Mouse (Mus musculus) heart, embryonic 13.5 days (tissue): Measurements from ENCODE around the gene Tifa. TPM values are rescaled to one million over a fixed set of nuclear protein-coding genes. Genes with fewer than 3 reads are reported as not detected.
A peak's percentile ranks its signal among the peaks of the same experiment; 100 is the strongest.

Experiments
- ATAC-seq: fragments of 200-750 bp; cut with Nextera tagmentation; 2 replicates; pipeline ENCODE4 v1.8.0; 2017; ENCODE audit warnings: moderate TSS enrichment; ENCODE audit not compliant: insufficient number of reproducible peaks, low FRiP score, low TSS enrichment; ENCODE audit errors: extremely low read depth
- H3K27ac ChIP-seq: fragments of 300-500 bp; sonication (generic); replicated peaks from 2 replicates; pipeline ENCODE4 v1.5.1; 2015; ENCODE audit warnings: moderate library complexity, mild to moderate bottlenecking, inconsistent platforms
- H3K27me3 ChIP-seq: fragments of 300-500 bp; sonication (generic); replicated peaks from 2 replicates; pipeline ENCODE4 v1.6.1; 2015; ENCODE audit warnings: mild to moderate bottlenecking, inconsistent platforms
- H3K36me3 ChIP-seq: fragments of 300-500 bp; sonication (generic); 2 replicates; pipeline ENCODE4 v1.6.1; 2015; ENCODE audit warnings: mild to moderate bottlenecking, inconsistent platforms
- H3K4me1 ChIP-seq: fragments of 300-500 bp; sonication (generic); 2 replicates; pipeline ENCODE4 v1.6.1; 2015; ENCODE audit warnings: inconsistent platforms
- H3K4me2 ChIP-seq: fragments of 300-500 bp; sonication (generic); 2 replicates; pipeline ENCODE4 v1.6.1; 2015; ENCODE audit warnings: inconsistent platforms, mild to moderate bottlenecking, moderate library complexity
- H3K4me3 ChIP-seq: fragments of 300-500 bp; sonication (generic); 2 replicates; pipeline ENCODE4 v1.5.1; 2015; ENCODE audit warnings: moderate library complexity, mild to moderate bottlenecking, inconsistent platforms
- H3K9ac ChIP-seq: fragments of 300-500 bp; sonication (generic); 2 replicates; pipeline ENCODE4 v1.6.1; 2015; ENCODE audit warnings: inconsistent platforms, mild to moderate bottlenecking, moderate library complexity
- H3K9me3 ChIP-seq: fragments of 300-500 bp; sonication (generic); 2 replicates; pipeline ENCODE4 v1.6.1; 2016; ENCODE audit warnings: inconsistent platforms
- WGBS: fragments of 180-500 bp; shearing (Covaris S2); methylation state at CpG from one replicate; pipeline ENCODE4 v1.1.7; 2015; ENCODE audit warnings: mixed read lengths; 5-methylcytosine and 5-hydroxymethylcytosine counted together
- polyA plus RNA-seq: library from polyadenylated mRNA; unstranded; fragments of >200 nt; fragmentation: Nextera tagmentation; extraction: Ambion mirVana; gene quantifications from 2 replicates; pipeline ENCODE4 v1.2.1, GENCODE M21; 2015

The Tifa gene
- polyA plus RNA-seq, 1 experiment from 2014 or later, result 3.0 TPM

GRCm38 (mm10) chr3:127831079-127831478 lies 41.5 kb downstream of the Tifa start:
- 50% methylated on average over 6 of the region's 6 CpGs for WGBS
- no peak overlapping the region for H3K9ac ChIP-seq
- H3K4me3 ChIP-seq, result no peak overlapping the region
- H3K27ac ChIP-seq, result no peak overlapping the region
- H3K36me3 ChIP-seq, result 0 out of 2 replicates have a peak, but pooled peaks cover 4% of the 10 kb centered on the region
- H3K9me3 ChIP-seq, result no peaks in the 10 kb centered on the region
- no peaks in the 10 kb centered on the region for H3K27me3 ChIP-seq
- H3K4me2 ChIP-seq, result no peak overlapping the region
- no peak for ATAC-seq
- peaks cover 27% of the 10 kb centered on the region for H3K4me1 ChIP-seq

- H3K4me1 ChIP-seq, result peaks cover 26% of the 10 kb centered on the region
- no peak for ATAC-seq
- H3K4me2 ChIP-seq, result no peak overlapping the region
- H3K9ac ChIP-seq, result no peak overlapping the region
- H3K36me3 ChIP-seq, result 0 out of 2 replicates have a peak, but pooled peaks cover 4% of the 10 kb centered on the region
- 83% methylated on average over 4 of the region's 4 CpGs for WGBS
- no peaks in the 10 kb centered on the region for H3K27me3 ChIP-seq
- no peaks in the 10 kb centered on the region for H3K9me3 ChIP-seq
- H3K27ac ChIP-seq, result no peak overlapping the region
- H3K4me3 ChIP-seq, result no peak overlapping the region
Measured at GRCm38 (mm10) chr3:127834040-127834439, 44.4 kb downstream of the Tifa start.

DNA sequence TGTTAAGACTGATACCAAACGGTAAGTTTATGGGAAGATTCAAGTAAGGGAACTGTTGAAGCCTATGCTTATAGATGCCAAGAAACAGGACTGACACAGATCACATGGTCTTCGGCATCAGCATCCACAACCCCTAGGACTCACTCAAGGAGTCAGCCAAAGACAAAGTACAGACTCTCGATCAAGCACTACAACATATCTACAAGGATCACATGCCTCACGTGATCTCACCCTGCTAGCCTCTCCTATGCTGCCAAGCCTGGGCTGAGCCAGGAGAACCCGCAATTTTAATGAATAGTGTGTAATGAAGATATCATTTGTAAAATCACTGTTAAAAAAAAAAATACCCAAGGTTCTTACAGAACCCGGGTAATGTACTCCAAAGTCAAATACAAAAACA lies 46.0 kb downstream of the Tifa start:
- Histone ChIP-seq H3K27ac (no peak overlapping the region), H3K9me3 (no peaks in the 10 kb centered on the region), H3K9ac (no peak overlapping the region), H3K4me2 (peak overlapping the region; percentile 92; the same call in 1 of the 2 replicates), H3K4me3 (no peak overlapping the region), H3K27me3 (no peaks in the 10 kb centered on the region), H3K36me3 (0 out of 2 replicates have a peak, but pooled peaks cover 4% of the 10 kb centered on the region), H3K4me1 (peaks cover 26% of the 10 kb centered on the region)
- no peak for ATAC-seq
- WGBS, result 73% methylated on average over 6 of the region's 6 CpGs

DNA sequence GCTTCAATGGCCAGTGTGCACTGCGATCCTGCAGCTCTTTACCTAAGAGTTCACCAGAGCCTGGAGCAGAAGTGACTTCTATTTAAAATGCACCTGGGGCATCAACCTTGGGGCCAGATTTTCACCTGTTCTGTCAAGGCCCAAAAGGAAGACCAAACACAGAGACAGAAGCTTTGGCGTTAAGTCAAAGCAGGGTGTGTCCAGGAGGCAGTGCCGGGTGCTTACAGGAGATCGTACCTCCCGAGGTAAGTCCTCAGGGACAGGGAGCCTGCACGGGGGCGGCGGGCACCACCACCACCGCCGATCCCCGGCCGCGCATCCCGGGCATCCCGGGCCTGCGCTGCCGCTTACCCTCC lies 47.2 kb downstream of the Tifa start:
- Histone ChIP-seq H3K27ac (peak overlapping the region; percentile 95), H3K4me1 (peaks cover 26% of the 10 kb centered on the region), H3K36me3 (0 out of 2 replicates have a peak, but pooled peaks cover 4% of the 10 kb centered on the region), H3K4me3 (peak overlapping the region; percentile 91), H3K9ac (peak overlapping the region; percentile 97), H3K4me2 (peak overlapping the region; percentile 92), H3K27me3 (peaks cover 6% of the 10 kb centered on the region), H3K9me3 (no peaks in the 10 kb centered on the region)
- peak; percentile 26; the same call in 1 of the 2 replicates for ATAC-seq
- under 1% methylated on average over 17 of the region's 17 CpGs for WGBS

- Histone ChIP-seq H3K9me3 (no peaks in the 10 kb centered on the region), H3K4me2 (peak within 1 kb of the TSS; percentile 92), H3K9ac (peak within 1 kb of the TSS; percentile 97), H3K27me3 (peaks cover 10% of the 10 kb centered on the region), H3K36me3 (0 out of 2 replicates have a peak, but pooled peaks cover 4% of the 10 kb centered on the region), H3K27ac (peak within 1 kb of the TSS; percentile 95), H3K4me1 (peaks cover 26% of the 10 kb centered on the region), H3K4me3 (peak within 1 kb of the TSS; percentile 91)
- under 1% methylated on average over 72 of the region's 89 CpGs for WGBS
- peak; percentile 89 for ATAC-seq
Measured at GRCm38 (mm10) chr3:127837154-127837865, 47.7 kb downstream of the Tifa start, which contains the start of gene Ap1ar. TSS of gene Ap1ar (minus strand) at chr3:127837523.

GRCm38 (mm10) chr3:127837972-127838644 lies 48.5 kb downstream of the Tifa start:
- 31% methylated on average over 8 of the region's 8 CpGs for WGBS
- Histone ChIP-seq H3K9ac (peak overlapping the region; percentile 97), H3K4me1 (peaks cover 26% of the 10 kb centered on the region), H3K4me2 (peak overlapping the region; percentile 92), H3K9me3 (no peaks in the 10 kb centered on the region), H3K36me3 (no peaks in the 10 kb centered on the region), H3K27me3 (peaks cover 16% of the 10 kb centered on the region), H3K27ac (peak overlapping the region; percentile 95), H3K4me3 (peak overlapping the region; percentile 91)
- no peak for ATAC-seq

GRCm38 (mm10) chr3:127841926-127842325 lies 52.3 kb downstream of the Tifa start:
- Histone ChIP-seq H3K9ac (no peak overlapping the region), H3K4me3 (no peak overlapping the region), H3K27ac (no peak overlapping the region), H3K4me2 (no peak overlapping the region), H3K27me3 (peaks cover 16% of the 10 kb centered on the region), H3K36me3 (no peaks in the 10 kb centered on the region), H3K9me3 (peaks cover 5% of the 10 kb centered on the region; the same call in 1 of the 2 replicates), H3K4me1 (peaks cover 7% of the 10 kb centered on the region)
- no peak for ATAC-seq
- 81% methylated on average over 8 of the region's 8 CpGs for WGBS

DNA sequence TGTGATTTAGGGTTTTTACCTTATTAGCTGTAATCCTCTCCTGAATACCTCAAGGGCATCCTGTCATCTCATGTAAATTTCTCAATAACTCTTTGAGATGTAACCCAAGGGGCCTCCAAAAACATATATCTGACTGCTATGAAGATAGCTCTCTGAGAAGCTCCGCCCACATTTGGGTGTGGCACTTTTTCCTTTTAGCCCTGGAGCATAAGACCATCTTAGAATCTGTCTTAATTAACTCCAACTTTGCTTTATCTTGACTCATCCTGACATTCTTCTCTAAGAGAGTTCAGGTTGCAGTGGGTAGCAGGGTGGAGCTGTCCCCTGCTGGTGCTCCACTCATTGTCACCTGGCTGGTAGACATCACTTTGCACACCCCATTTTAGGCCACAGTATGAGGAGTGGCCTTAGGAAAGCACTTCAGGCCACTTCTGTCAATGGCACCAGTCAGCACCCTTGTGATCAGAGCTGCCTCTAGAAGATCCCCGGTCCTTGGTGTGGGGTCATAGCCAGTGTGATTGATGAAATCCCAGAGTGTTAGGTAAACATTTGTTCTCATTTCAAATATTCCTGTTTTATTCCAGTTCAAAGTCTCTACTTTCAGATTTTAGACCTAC lies 53.8 kb downstream of the Tifa start:
- peaks cover under 1% of the 10 kb centered on the region for H3K4me1 ChIP-seq
- 59% methylated on average over 2 of the region's 2 CpGs for WGBS
- ATAC-seq, result no peak
- H3K27me3 ChIP-seq, result peaks cover 16% of the 10 kb centered on the region
- H3K9me3 ChIP-seq, result peaks cover 5% of the 10 kb centered on the region; the same call in 1 of the 2 replicates
- no peak overlapping the region for H3K27ac ChIP-seq
- H3K4me3 ChIP-seq, result no peak overlapping the region
- no peak overlapping the region for H3K9ac ChIP-seq
- H3K36me3 ChIP-seq, result no peaks in the 10 kb centered on the region
- H3K4me2 ChIP-seq, result no peak overlapping the region

GRCm38 (mm10) chr3:127843941-127844327 lies 54.3 kb downstream of the Tifa start:
- WGBS, result 53% methylated on average over 5 of the region's 5 CpGs
- no peak overlapping the region for H3K9ac ChIP-seq
- H3K36me3 ChIP-seq, result no peaks in the 10 kb centered on the region
- ATAC-seq, result no peak
- no peak overlapping the region for H3K4me3 ChIP-seq
- H3K4me1 ChIP-seq, result no peaks in the 10 kb centered on the region
- peaks cover 5% of the 10 kb centered on the region; the same call in 1 of the 2 replicates for H3K9me3 ChIP-seq
- peaks cover 16% of the 10 kb centered on the region for H3K27me3 ChIP-seq
- H3K27ac ChIP-seq, result no peak overlapping the region
- H3K4me2 ChIP-seq, result no peak overlapping the region

DNA sequence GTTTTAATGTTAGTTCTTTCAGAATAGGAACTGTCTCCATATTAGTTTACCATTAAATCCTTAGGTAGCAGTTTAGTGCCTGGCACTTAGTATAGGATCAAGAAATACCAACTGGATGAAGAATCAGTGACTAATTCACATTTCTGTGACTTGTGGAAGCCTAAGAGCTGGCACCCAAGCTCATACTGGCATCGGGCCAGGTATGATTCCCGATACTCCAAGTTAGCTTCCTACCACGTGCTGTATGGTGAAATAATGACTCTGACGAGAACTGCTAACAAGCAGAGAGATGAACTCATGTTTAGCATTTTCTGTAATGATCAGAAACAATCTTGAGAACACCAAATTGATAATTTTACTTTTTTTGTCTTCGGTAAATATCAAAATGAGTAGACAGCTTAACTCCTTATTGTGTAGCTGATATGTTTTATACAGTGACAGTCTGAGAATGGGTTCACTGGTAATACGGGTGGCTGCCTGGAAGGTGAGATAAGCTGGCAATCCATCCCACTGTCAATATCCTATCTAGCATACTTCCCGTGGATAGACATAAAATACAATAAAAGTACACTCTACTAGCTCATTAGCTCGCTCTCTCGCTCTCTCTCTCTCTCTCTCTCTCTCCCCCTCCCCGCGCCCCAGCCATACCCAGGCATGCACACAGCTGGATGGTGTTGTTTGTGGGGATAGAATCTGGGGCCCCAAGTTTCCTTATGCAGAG lies 58.6 kb downstream of the Tifa start:
- Histone ChIP-seq H3K9ac (no peak overlapping the region), H3K36me3 (no peaks in the 10 kb centered on the region), H3K4me2 (no peak overlapping the region), H3K27ac (no peak overlapping the region), H3K9me3 (peaks cover 5% of the 10 kb centered on the region; the same call in 1 of the 2 replicates), H3K4me1 (no peaks in the 10 kb centered on the region), H3K27me3 (peaks cover 9% of the 10 kb centered on the region), H3K4me3 (no peak overlapping the region)
- no peak for ATAC-seq
- 66% methylated on average over 11 of the region's 11 CpGs for WGBS

- Histone ChIP-seq H3K9ac (no peak overlapping the region), H3K4me3 (no peak overlapping the region), H3K27me3 (peaks cover 20% of the 10 kb centered on the region), H3K4me1 (peaks cover 7% of the 10 kb centered on the region), H3K4me2 (no peak overlapping the region), H3K36me3 (no peaks in the 10 kb centered on the region), H3K9me3 (peaks cover 5% of the 10 kb centered on the region; the same call in 1 of the 2 replicates), H3K27ac (no peak overlapping the region)
- no peak for ATAC-seq
- 71% methylated on average over 5 of the region's 5 CpGs for WGBS
Measured at GRCm38 (mm10) chr3:127849922-127850321, 60.3 kb downstream of the Tifa start.
